Mouse (Mus musculus): Measurements from ENCODE around the gene Tmem262.

- no peak for TF ChIP-seq CTCF (IDR thresholded peaks at IDR 0.05)
- TF ChIP-seq EP300 (IDR thresholded peaks at IDR 0.05) = no peak
Measured at GRCm38 (mm10) chr19:6035966-6036585, 43.8 kb upstream of the Tmem262 start.
